Mouse (Mus musculus): ENCODE data around the gene 3110070M22Rik. TPM values are rescaled to one million over a fixed set of nuclear protein-coding genes. Genes with fewer than 3 reads are reported as not detected.
"Not testable (repeated sequence)": the region's sequence is repeated elsewhere in the genome, so short reads cannot be mapped to it uniquely, and the experiment has no call there.

The 3110070M22Rik gene
- 0.68 TPM in 1 of 2 replicates, not detected in the other for total RNA-seq (2014; fragmentation: Nextera tagmentation)
- total RNA-seq (2017) = 0.16 TPM in 1 of 2 replicates, not detected in the other
- 0.08 TPM in 1 of 2 replicates, not detected in the other for polyA plus RNA-seq (2012)

- peaks cover 28% of the 10 kb centered on the region for H3K36me3 ChIP-seq (replicated peaks)
- H3K9me3 ChIP-seq (replicated peaks) = no peaks in the 10 kb centered on the region
- ATAC-seq (ENCODE audit: extremely low read depth, insufficient number of reproducible peaks, low FRiP score, poor library complexity, severe bottlenecking) (peak; percentile 83), DNase-seq (ENCODE audit: low spot score) (peak; percentile 80)
- TF ChIP-seq GATA1 (IDR thresholded peaks at IDR 0.05; ENCODE audit: borderline replicate concordance, low read length) (no peak), POLR2AphosphoS5 (IDR thresholded peaks at IDR 0.05; ENCODE audit: insufficient replicate concordance, low read depth, low read length) (no peak), CTCF (IDR thresholded peaks at IDR 0.05; ENCODE audit: low read depth, low read length) (no peak), TAL1 (conservative IDR thresholded peaks at IDR 0.05; ENCODE audit: low read depth, low read length) (no peak), GATA2 (IDR thresholded peaks at IDR 0.05; ENCODE audit: borderline replicate concordance, low read depth, low read length) (no peak)
- H3K4me1 ChIP-seq (ENCODE audit: insufficient read depth, low read depth, low read length) = no peaks in the 10 kb centered on the region
- H3K27me3 ChIP-seq (ENCODE audit: insufficient read depth, low read length) = no peaks in the 10 kb centered on the region
- H3K4me3 ChIP-seq (ENCODE audit: low read depth, low read length) = no peak within 1 kb of the TSS
Measured at GRCm38 (mm10) chr13:119487880-119488580, at the start of gene 3110070M22Rik, which contains the start of gene Tmem267. 3110070M22Rik (minus strand) TSS chr13:119488383. Tmem267 (plus strand) TSS chr13:119488039.

GRCm38 (mm10) chr13:119494938-119495337 lies 6.8 kb upstream of the 3110070M22Rik start:
- not testable (repeated sequence) for DNase-seq (ENCODE audit: low spot score); H3K36me3 ChIP-seq (replicated peaks); ATAC-seq (ENCODE audit: extremely low read depth, insufficient number of reproducible peaks, low FRiP score, poor library complexity, severe bottlenecking); H3K9me3 ChIP-seq (replicated peaks); H3K27me3 ChIP-seq (ENCODE audit: insufficient read depth, low read length); H3K4me3 ChIP-seq (ENCODE audit: low read depth, low read length); H3K4me1 ChIP-seq (ENCODE audit: insufficient read depth, low read depth, low read length)

GRCm38 (mm10) chr13:119492083-119492482 lies 3.9 kb upstream of the 3110070M22Rik start:
- H3K36me3 ChIP-seq (replicated peaks); H3K9me3 ChIP-seq (replicated peaks); H3K4me1 ChIP-seq (ENCODE audit: insufficient read depth, low read depth, low read length); H3K4me3 ChIP-seq (ENCODE audit: low read depth, low read length); ATAC-seq (ENCODE audit: extremely low read depth, insufficient number of reproducible peaks, low FRiP score, poor library complexity, severe bottlenecking); DNase-seq (ENCODE audit: low spot score); H3K27me3 ChIP-seq (ENCODE audit: insufficient read depth, low read length): not testable (repeated sequence)

GRCm38 (mm10) chr13:119487354-119487753 lies 829 bp downstream of the 3110070M22Rik start:
- Histone ChIP-seq H3K4me3 (ENCODE audit: low read depth, low read length) (no peak overlapping the region), H3K27me3 (ENCODE audit: insufficient read depth, low read length) (no peaks in the 10 kb centered on the region)
- TF ChIP-seq TAL1 (conservative IDR thresholded peaks at IDR 0.05; ENCODE audit: low read depth, low read length) (no peak), GATA2 (IDR thresholded peaks at IDR 0.05; ENCODE audit: borderline replicate concordance, low read depth, low read length) (no peak), POLR2AphosphoS5 (IDR thresholded peaks at IDR 0.05; ENCODE audit: insufficient replicate concordance, low read depth, low read length) (no peak), CTCF (IDR thresholded peaks at IDR 0.05; ENCODE audit: low read depth, low read length) (no peak), GATA1 (IDR thresholded peaks at IDR 0.05; ENCODE audit: borderline replicate concordance, low read length) (no peak)

GRCm38 (mm10) chr13:119477789-119478188 lies 10.4 kb downstream of the 3110070M22Rik start:
- peaks cover 69% of the 10 kb centered on the region for H3K36me3 ChIP-seq (replicated peaks)
- no peaks in the 10 kb centered on the region for H3K4me1 ChIP-seq (ENCODE audit: insufficient read depth, low read depth, low read length)
- DNase-seq (ENCODE audit: low spot score) = no peak

More at GRCm38 (mm10) chr13:119487354-119487753, 829 bp downstream of the 3110070M22Rik start:
- Histone ChIP-seq H3K9me3 (replicated peaks) (no peaks in the 10 kb centered on the region), H3K4me1 (ENCODE audit: insufficient read depth, low read depth, low read length) (no peaks in the 10 kb centered on the region), H3K36me3 (replicated peaks) (peaks cover 32% of the 10 kb centered on the region)
- DNase-seq (ENCODE audit: low spot score) = no peak
- no peak for ATAC-seq (ENCODE audit: extremely low read depth, insufficient number of reproducible peaks, low FRiP score, poor library complexity, severe bottlenecking)

GRCm38 (mm10) chr13:119476631-119477030 lies 11.6 kb downstream of the 3110070M22Rik start:
- Histone ChIP-seq H3K4me1 (ENCODE audit: insufficient read depth, low read depth, low read length) (peaks cover 2% of the 10 kb centered on the region; the same call in 1 of the 2 replicates), H3K27me3 (ENCODE audit: insufficient read depth, low read length) (no peaks in the 10 kb centered on the region), H3K36me3 (replicated peaks) (peaks cover 76% of the 10 kb centered on the region), H3K4me3 (ENCODE audit: low read depth, low read length) (no peak overlapping the region), H3K9me3 (replicated peaks) (no peaks in the 10 kb centered on the region)
- TF ChIP-seq TAL1 (conservative IDR thresholded peaks at IDR 0.05; ENCODE audit: low read depth, low read length) = no peak
- no peak for TF ChIP-seq CTCF (IDR thresholded peaks at IDR 0.05; ENCODE audit: low read depth, low read length)
- TF ChIP-seq POLR2AphosphoS5 (IDR thresholded peaks at IDR 0.05; ENCODE audit: insufficient replicate concordance, low read depth, low read length) = no peak
- TF ChIP-seq GATA2 (IDR thresholded peaks at IDR 0.05; ENCODE audit: borderline replicate concordance, low read depth, low read length) = no peak
- TF ChIP-seq GATA1 (IDR thresholded peaks at IDR 0.05; ENCODE audit: borderline replicate concordance, low read length) = no peak
- ATAC-seq (ENCODE audit: extremely low read depth, insufficient number of reproducible peaks, low FRiP score, poor library complexity, severe bottlenecking) = no peak
- DNase-seq (ENCODE audit: low spot score) = no peak

More at GRCm38 (mm10) chr13:119477789-119478188, 10.4 kb downstream of the 3110070M22Rik start:
- no peaks in the 10 kb centered on the region for H3K27me3 ChIP-seq (ENCODE audit: insufficient read depth, low read length)
- no peak for TF ChIP-seq CTCF (IDR thresholded peaks at IDR 0.05; ENCODE audit: low read depth, low read length)
- no peak for TF ChIP-seq TAL1 (conservative IDR thresholded peaks at IDR 0.05; ENCODE audit: low read depth, low read length)
- no peak for TF ChIP-seq POLR2AphosphoS5 (IDR thresholded peaks at IDR 0.05; ENCODE audit: insufficient replicate concordance, low read depth, low read length)
- TF ChIP-seq GATA1 (IDR thresholded peaks at IDR 0.05; ENCODE audit: borderline replicate concordance, low read length) = no peak
- TF ChIP-seq GATA2 (IDR thresholded peaks at IDR 0.05; ENCODE audit: borderline replicate concordance, low read depth, low read length) = no peak
- no peak for ATAC-seq (ENCODE audit: extremely low read depth, insufficient number of reproducible peaks, low FRiP score, poor library complexity, severe bottlenecking)
- no peaks in the 10 kb centered on the region for H3K9me3 ChIP-seq (replicated peaks)
- H3K4me3 ChIP-seq (ENCODE audit: low read depth, low read length) = no peak overlapping the region
